Mouse (Mus musculus): ENCODE data around the gene Bbs4.

Gene Bbs4

DNA sequence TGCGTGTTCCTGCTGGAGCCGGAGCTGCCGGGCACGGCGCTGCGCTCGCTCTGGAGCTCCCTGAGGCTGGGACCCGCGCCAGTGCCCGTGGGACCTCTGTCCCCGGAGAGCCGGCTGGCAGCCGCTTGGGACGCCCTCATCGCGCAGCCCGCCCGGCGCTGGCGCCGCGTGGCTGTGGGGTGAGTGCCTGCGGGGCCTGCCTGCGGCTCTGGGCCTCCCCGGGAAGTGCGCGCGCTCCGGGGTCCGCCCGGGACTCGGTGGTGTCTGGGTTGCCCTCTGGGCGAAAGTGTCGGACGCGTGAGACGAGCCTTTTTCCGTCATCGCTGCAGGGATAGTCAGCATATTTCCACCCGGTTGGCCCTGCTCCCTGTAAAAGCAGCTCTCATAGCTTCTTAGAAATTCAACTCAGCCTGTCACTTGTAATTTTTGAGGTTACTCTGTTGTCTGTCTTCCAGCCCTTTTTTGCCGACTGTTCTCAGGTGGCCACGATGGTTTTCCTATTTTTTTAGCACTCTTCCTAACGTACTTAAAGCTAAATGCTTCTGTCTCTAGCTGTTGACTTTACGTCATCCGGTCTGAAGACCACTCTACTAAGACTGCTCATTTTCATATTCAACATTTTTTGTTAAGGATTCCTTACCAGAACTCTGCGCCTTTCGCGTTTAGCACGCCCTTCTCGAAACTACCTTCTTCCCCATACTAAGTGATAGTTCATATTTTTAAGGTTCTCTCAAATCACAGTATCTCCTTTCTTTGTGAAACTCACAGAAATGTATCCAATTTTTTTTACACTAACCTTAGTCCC lies 61.4 kb downstream of the Bbs4 start:
- in situ Hi-C loops (cut with MboI, MseI) = loop anchor here (10.0 kb wide), 1 partner anchor 183 kb away; no protein-coding TSS in a partner anchor

DNA sequence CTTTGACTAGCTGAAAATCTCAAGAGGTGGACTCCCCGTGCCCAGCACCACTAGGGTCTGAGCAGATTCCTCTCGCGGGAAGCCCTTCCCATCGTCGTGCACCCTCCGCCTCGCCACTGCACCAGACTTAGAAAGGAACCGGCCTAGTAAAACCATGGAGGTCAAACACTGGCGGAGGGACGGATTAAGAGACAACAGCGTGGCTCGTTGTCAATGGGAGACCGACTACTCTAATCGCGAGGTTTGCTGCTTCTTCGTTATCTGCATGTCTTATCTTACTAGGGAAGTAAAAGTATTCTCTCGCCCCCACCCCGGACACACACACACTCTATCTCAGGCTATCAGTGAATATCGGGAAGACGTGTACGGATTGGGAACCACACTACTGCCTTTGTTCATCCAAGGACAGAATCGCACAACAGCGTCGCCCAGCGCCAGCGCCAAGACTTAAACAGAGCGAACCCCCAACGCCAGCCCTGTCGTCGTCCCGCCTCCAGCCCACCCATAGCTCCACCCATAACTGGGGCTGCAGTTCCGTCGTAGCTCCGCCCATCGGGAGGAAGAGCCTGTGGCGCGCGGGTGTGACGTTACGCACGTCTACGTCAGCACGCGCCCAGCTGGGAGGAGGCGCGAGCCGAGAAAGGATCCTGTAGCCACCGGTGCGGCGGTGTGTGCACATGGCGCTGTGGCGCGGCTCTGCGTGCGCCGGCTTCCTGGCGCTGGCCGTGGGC lies 62.2 kb downstream of the Bbs4 start, which contains the start of gene Adpgk:
Gene Adpgk, plus strand, starts transcription at position 602 of the 731 bp plus-strand sequence.
- in situ Hi-C loops (cut with MboI, MseI) = loop anchor here (10.0 kb wide), 1 partner anchor 184 kb away; no protein-coding TSS in a partner anchor

DNA sequence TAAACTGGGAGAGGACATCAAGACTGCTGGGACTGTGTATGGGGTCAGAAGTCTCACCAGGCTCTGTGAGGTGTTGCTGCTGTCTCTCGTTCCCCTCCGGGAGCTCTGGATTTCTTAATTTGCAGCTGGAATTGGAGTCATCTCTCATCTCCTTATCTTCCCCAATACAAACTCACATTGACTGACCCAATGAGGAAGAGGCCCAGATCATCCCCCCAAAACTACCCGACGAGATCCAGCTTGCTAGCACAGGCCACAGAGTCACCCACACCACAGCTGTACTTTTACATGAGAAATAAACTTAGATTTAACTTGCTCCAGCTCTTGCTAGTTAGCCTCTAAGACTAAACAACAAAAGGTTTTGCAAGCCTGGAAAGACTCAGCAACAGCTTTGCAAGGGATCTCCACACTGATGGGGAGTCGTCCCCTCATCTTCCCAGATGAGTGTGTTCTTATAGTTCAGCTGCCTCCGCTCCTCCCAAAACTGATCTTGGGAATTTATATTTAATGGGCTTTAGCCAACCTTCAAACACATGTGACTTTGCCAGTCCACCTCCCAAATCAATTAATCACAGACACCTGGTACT lies 63.7 kb downstream of the Bbs4 start:
- in situ Hi-C loops (cut with MboI, MseI) = loop anchor here (10.0 kb wide), 1 partner anchor 185 kb away; no protein-coding TSS in a partner anchor

DNA sequence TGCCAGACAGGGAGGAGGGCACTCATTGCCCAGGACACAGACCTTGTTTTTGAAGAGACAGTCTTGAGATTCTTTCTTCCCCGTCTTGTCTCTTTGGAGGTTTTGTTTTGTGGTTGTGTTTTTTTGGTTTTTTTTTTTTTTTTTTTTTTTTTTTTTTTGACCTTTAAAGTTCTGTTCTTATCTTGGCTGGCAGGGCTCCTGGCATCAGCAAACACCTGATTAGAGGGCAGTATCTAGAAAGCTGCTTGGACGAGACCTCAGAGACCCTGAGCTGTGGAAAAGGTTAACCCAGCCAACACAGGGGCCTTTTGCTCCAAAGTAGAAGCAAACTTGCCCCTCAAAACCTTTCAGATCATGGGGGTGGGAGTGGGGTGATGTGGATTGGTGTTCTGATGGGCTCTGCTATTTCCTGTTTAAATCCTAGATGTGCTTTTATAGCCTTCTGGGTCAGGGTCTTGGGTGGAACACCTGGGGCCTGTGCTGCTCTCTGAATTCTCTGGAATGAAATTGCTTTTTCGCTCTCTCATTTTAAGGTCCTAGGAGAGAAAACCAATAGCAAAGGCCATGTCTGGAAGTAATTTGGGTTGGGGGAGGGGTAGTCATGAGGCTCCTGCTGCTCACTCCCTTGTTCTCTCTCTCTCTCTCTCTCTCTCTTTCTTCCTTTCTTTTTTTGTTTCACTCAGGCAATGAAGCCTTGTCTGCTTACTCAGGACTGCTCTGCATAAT lies 64.5 kb downstream of the Bbs4 start:
- in situ Hi-C loops (cut with MboI, MseI) = no loop called here

DNA sequence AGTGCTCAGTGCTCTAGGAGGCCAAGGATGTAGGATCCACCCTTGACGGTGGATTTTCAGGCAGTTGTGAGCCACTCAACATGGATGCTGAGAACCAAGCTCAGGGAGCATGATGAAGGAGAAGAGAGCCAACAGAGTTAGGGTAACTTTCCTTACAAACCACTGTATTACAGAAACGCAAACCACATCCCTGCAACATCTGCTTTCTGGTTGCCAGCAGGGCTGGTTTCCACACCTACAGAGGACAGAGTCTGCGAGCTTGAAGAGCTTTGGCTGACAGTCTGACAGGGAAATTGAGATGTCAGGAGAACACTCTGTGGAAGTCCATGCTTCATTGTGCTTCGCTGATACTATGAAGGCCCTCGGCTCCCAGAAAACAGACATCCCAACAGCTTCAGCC lies 65.2 kb downstream of the Bbs4 start:
- in situ Hi-C loops (cut with MboI, MseI) = no loop called here

DNA sequence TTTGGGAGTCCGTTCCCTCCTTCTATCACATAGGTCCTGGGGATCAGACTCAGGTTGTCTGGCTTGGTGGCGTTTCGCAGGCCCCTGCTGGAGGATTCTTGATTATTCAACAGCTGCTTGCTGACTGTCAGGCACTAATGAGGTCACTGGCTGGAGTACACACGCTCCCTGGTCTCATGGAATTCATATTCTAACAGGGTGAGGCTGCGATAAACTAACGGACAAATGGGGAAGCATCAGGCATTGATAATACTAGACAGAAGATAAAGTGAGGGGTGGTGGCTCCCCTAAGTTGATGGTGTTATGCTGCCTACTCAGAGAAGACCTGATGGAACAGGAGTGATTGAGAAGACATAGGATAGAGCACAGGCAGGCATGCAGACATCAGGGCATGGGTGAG lies 67.7 kb downstream of the Bbs4 start:
- in situ Hi-C loops (cut with MboI, MseI) = no loop called here

DNA sequence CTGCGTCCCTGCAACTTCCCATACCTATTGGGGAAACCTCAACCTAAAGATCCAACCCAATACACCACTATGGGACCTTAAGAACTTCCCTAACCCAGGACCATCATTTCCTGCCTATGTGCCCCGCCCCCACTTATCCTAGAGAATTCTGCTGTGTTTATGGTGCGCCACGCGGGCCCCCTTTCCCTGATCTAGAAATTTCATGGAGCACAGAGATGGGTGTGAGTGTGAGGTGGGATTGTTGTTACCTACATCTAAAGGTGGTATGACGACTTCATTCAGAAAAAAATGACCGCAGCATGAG lies 70.7 kb downstream of the Bbs4 start:
- in situ Hi-C loops (cut with MboI, MseI) = no loop called here

DNA sequence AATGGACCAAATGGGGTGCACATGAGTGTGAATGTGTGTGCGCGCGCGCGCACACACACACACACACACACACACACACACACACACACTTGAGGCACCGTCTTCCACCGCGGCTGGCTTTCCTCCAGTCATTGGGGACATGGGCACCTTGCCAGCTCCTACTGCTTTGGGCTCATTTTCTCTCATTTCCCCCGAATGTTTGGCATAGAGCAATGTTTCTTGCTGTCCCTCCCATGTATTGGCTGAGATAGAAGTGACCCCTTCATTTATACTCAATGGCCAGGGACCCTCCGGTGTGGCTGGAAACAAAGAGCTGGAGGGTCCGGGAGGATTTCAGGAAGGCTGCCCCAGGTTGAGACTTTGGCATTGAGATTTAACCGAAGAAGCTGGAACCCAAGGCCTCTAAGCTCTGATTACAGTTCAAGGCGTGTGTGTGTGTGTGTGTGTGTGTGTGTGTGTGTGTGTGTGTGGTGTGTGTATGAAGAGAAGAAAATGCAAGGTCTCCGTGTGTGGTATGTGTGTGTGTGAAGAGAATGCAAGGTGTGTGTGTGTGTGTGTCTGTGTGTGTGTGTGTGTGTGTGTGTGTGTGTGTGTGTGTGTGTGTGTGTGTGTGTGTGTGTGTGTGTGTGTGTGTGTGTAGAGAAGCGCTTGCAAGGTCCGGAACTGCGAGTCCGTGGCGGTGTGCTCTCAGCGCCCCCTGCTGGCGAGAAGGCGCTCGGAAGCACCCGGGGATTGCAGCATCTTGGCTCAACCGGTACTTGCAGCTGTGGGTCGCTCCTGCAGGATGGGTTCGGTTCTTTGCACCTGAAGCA lies 71.2 kb downstream of the Bbs4 start:
- in situ Hi-C loops (cut with MboI, MseI) = no loop called here

DNA sequence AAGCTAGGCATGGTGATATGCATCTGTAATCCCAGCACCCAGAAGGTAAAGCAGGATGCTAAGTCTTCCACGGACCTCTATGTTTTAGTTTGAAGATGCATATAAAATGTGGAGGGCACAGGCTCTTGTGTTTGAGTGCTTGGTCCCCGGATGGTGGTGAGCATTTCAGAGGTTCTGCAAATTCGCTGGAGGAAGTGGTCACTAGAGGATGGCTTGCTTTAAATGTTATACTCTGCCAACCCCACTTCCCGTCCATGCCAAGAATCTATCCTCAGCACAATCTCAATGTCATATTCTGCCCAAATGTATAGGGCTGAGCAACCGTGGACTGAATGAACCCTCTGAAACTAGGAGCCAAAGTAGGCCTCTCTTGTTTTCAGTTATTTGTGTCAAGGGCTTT lies 72.4 kb downstream of the Bbs4 start:
- in situ Hi-C loops (cut with MboI, MseI) = no loop called here

DNA sequence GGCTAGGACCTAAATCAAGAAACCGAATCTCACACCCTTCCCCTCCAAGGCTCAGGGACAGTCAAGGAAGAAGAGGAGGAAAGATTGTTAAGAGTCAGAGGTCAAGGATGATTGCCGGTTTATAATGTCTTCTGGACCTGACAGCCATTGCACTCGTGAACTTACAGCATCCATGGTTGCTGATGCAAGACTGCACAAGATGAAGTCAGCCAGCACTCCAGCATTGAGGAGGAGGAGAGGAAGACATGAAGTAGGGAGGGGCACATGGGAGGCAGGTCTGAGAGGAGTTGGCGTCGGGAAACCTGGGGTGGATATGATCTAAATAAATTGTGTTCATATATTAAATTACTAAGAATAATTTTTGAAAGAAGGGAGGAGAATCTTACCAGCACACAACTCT lies 74.6 kb downstream of the Bbs4 start:
- in situ Hi-C loops (cut with MboI, MseI) = no loop called here

DNA sequence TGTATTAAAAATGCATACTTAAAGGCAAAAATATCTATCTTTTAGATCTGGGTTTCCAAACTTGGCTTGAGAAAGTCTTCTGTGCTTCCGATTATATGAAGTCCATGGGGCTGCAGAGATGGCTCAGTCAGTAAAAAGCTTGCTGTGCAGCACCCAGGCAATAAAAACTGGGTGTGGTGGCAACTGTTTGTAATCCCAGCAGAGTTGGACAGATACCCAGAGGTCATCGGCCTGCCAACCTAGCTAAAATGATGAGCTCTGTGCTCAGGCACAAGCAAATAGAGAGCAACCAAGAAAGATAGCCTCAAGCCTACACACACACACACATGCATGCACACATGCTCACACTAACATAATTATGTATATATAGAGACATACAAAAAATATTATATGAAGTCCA lies 75.1 kb downstream of the Bbs4 start:
- in situ Hi-C loops (cut with MboI, MseI) = no loop called here

DNA sequence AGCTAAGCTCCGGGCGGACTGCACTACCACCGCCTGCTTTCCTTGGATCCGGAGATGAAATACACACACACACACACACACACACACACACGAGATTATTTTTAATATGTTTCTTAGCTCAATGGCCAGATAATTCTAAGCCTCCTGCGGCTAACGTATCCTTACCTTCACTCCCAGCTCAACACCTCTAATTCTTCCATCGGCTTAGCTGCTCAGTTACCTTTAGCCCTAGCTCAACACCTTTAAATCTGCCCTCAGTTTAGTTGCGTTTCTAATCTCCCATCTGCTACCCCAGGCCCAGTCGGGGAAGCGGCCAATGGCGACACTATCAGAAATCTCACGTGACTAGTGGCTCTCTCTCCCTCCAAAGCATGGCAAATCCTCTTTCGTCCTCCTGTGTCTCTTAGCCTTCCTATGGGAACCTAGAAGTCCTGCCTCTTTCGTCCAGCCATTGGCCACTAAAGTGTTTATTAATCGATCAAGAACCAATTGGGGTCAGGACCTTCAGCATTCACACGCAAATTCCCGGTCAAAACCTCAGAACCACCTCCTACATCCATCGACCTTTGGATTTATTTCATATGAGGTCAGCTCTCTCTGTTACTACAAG lies 78.4 kb downstream of the Bbs4 start:
- in situ Hi-C loops (cut with MboI, MseI) = no loop called here

DNA sequence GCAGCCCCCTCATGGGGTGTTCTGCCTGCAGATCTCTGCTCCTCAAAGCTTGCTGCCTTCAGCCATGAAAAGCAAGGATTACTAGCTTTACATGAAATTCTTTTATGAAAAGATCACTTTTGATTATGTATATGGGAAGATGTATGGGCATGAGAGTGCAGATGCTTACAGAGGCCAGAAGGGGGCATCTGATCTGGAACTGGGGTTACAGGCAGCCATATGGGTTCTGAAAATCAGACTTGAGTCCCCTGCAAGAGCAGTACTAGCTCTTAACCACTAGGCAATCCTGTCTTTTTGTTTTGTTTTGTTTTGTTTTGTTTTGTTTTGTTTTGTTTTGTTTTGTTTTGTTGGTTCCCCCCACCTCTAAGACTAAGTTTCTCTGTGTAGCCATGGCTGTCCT lies 80.1 kb downstream of the Bbs4 start:
- in situ Hi-C loops (cut with MboI, MseI) = no loop called here

Data from regulatory T cell (primary cell).